Mouse (Mus musculus) splenic B cell, adult 2 months (primary cell): ENCODE data around the gene Bcam.

Experiments
- DNase-seq: peaks from one replicate; pipeline ENCODE4 v3.0.0-alpha.2; 2011; ENCODE audit warnings: low read depth, low spot score
- H3K27me3 ChIP-seq: 2 replicates; pipeline ENCODE4 v1.6.1; 2012; ENCODE audit warnings: mild to moderate bottlenecking, low read length, moderate library complexity, mixed read lengths; ENCODE audit not compliant: control insufficient read depth, poor library complexity, insufficient read depth, severe bottlenecking
- H3K36me3 ChIP-seq: 2 replicates; pipeline ENCODE4 v1.6.1; 2012; ENCODE audit warnings: mild to moderate bottlenecking, low read length, moderate library complexity, mixed read lengths; ENCODE audit not compliant: control insufficient read depth, poor library complexity, insufficient read depth, severe bottlenecking

The Bcam gene

GRCm38 (mm10) chr7:19741329-19742031 is 29.3 kb downstream of the Bcam start:
- H3K36me3 ChIP-seq = no peaks in the 10 kb centered on the region
- H3K27me3 ChIP-seq = no peaks in the 10 kb centered on the region
- no peak for DNase-seq

DNA sequence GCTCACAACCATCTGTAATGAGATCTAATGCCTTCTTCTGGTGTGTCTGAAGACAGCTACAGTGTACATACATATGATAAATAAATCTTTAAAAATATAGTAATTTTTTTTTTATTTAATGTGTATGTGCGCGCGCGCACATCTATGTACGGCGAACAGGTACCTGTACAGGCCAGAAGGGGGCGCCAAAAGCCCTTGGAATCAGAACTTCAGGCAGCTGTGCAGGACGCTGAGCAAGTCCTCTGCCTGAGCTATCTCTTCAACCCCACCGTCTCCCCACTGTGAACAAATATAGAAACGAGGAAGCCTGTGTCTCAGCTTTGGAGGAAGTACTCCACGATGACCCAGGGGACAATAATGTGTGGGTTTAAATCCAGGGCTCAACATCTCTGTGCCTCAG is 30.5 kb downstream of the Bcam start:
- no peak for DNase-seq
- no peaks in the 10 kb centered on the region for H3K27me3 ChIP-seq

DNA sequence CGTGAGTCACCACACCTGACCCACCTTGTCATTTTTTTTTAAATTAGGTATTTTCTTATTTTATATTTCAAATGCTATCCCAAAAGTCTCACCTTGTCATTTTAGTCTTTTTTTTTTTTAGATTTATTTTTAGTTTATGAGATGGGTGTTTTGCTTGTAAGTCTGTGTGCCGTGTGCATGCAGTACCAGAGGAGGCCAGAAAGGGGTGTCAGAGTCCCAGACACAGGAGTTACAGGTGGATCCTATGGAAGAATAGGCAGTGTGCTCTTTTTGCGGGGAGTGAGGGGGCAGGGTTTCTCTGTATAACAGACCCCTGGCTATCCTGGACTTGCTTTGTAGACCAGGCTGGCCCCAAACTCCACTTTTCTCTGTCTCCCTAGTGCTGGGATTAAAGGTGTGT is 32.0 kb downstream of the Bcam start:
- Histone ChIP-seq H3K36me3 (no peaks in the 10 kb centered on the region), H3K27me3 (no peaks in the 10 kb centered on the region)
- no peak for DNase-seq

More for the DNA sequence above, 30.5 kb downstream of the Bcam start:
- no peaks in the 10 kb centered on the region for H3K36me3 ChIP-seq

- no peak for DNase-seq
- Histone ChIP-seq H3K27me3 (no peaks in the 10 kb centered on the region), H3K36me3 (no peaks in the 10 kb centered on the region)
Measured at GRCm38 (mm10) chr7:19736389-19737057, 34.3 kb downstream of the Bcam start.

DNA sequence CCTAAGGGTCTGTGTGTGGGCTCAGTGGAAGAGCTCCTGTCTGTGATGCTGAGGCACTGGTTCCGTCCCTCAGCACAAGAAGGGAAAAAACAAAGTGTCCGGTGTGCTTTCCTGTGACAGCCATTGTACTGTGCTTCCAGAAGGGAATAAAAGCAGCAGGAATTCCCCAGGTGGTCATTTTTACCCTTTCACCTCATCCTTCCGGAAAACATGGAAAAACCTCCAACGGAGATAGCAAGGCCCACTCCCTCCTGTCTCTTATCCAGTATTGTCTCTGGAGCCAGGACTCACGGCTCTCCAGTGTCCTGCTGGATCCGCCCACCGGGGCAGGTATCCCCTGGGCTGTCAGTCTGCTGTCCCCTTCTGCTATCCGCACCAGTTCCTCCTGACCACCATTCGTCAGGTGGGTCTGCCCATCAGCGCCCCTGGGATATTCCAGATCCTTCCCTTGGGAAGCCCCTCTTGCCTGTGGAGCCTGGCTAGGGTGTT is 36.6 kb downstream of the Bcam start:
- no peaks in the 10 kb centered on the region for H3K27me3 ChIP-seq
- no peak for DNase-seq

GRCm38 (mm10) chr7:19726541-19726940 is 44.3 kb downstream of the Bcam start:
- DNase-seq = peak; percentile 18
- H3K36me3 ChIP-seq = no peaks in the 10 kb centered on the region
- no peaks in the 10 kb centered on the region for H3K27me3 ChIP-seq

More for the DNA sequence above, 36.6 kb downstream of the Bcam start:
- no peaks in the 10 kb centered on the region for H3K36me3 ChIP-seq

DNA sequence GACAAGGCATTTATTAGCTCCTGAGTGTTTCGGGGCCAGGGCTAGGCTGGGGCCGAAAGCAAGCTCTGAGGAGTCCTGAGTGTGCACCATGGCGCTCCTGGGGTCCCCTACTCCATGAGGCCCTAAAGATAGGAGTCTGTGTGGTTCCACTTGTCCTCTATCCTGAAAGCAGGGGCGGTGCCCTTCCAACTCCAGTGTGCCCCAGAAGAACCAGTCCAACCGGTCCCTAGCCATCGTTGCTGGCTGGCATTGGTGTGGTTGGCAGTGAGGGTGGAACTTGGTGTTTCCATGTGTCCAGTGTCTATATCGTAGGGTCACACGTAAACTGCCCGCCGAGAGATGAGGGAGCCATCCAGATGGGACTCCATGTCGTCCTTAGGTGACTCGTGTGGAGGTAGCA is 46.6 kb downstream of the Bcam start:
- H3K27me3 ChIP-seq = no peaks in the 10 kb centered on the region
- no peaks in the 10 kb centered on the region for H3K36me3 ChIP-seq
- DNase-seq = no peak

DNA sequence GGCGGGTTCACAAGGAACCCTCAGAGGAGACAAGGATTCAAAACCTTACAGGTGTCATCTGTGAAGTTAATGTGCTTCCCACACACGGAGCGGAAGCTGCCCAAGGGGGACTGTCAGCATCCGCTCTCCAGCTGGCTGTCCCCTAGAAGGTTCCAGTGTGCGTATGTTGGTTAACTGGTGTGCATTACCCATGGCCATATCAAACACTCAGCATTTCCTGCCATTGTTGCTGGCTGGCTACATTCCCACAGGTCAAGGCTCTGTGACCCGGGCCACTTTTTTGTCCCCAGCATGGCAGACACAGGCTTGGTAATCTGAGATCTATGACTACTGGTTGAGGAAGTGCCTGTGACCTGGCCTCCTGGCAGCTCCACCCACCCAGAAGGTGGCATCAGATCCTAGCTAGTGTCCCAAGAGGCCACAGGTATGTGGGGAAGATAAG is 48.0 kb downstream of the Bcam start:
- no peak for DNase-seq
- Histone ChIP-seq H3K36me3 (no peaks in the 10 kb centered on the region), H3K27me3 (no peaks in the 10 kb centered on the region)

DNA sequence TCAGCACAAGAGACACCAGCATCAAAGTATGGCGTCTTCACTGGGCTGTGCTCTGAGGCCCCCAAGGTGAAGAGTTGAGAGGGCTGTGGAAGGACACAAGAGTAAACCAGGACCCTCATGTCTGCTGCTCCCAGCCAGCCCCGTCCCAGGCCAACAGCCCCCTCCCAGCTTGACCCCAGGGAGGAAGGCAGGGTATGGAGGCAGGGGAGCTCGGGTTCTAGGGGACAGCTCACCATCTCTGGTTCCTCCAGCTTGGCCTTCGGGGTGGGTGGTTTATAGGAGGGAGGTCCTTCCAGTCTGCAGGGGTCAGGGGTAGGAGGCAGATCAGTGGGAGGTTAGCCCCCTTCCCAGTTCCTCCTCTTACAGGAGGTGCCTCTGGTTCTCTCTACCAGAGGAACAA is 51.6 kb downstream of the Bcam start:
- no peak for DNase-seq
- Histone ChIP-seq H3K36me3 (no peaks in the 10 kb centered on the region), H3K27me3 (no peaks in the 10 kb centered on the region)

DNA sequence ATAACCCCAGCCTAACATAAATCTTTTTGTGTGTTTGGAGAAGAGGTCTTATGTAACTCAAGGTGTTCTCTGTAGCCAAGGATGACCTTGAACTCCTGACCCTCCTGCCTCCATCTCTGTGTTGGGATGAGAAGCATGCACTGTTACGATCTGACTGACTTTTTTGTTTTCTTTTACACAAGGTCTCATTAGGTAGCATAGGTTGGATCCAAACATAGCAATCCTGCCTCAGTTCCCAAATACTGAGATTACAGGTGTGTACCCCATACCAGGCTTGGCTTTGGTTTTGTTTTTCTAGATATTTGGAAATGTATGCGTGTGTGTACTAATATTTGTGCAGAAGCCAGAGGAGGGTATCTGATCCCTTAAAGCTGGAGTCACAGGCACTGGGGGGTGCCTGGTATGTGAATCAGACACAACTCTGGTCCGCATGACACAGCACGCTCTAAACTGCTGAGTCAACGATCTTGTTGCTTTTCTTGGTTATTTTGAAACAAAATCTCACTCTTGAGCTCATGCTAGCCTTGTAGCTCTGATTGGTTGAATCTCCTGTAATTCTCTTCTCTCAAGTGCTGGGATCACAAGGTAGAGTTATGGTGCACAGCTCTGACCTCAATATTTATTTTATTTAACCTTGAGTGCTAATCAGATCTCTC is 52.4 kb downstream of the Bcam start:
- H3K27me3 ChIP-seq = no peaks in the 10 kb centered on the region
- no peak for DNase-seq
- H3K36me3 ChIP-seq = peaks cover 2% of the 10 kb centered on the region; the same call in 1 of the 2 replicates

DNA sequence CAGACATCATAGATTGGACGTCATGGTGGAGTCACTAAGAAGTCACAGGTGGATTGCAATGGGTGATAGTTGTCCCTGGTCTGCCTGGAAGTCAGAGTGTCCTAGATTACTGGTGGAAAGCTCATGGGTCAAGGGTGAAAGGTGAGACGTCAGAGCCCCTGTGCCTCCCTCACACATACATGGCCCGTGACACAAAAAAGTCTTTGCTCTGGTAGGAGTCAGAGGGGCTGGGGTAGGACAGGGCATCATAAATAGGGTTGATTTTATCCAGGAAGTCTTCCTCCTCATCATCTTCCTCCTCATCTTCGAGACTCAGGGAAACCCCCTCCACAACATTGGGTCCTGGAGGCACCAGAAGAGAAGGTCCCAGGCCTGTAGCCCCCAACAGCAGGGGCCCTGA is 53.5 kb downstream of the Bcam start:
- DNase-seq = no peak
- Histone ChIP-seq H3K27me3 (no peaks in the 10 kb centered on the region), H3K36me3 (peaks cover 2% of the 10 kb centered on the region; the same call in 1 of the 2 replicates)

GRCm38 (mm10) chr7:19716822-19717221 is 54.0 kb downstream of the Bcam start:
- no peak for DNase-seq
- peaks cover 2% of the 10 kb centered on the region; the same call in 1 of the 2 replicates for H3K36me3 ChIP-seq
- H3K27me3 ChIP-seq = no peaks in the 10 kb centered on the region

GRCm38 (mm10) chr7:19716055-19716682 is 54.6 kb downstream of the Bcam start:
- Histone ChIP-seq H3K36me3 (peaks cover 4% of the 10 kb centered on the region; the same call in 1 of the 2 replicates), H3K27me3 (no peaks in the 10 kb centered on the region)
- DNase-seq = no peak

DNA sequence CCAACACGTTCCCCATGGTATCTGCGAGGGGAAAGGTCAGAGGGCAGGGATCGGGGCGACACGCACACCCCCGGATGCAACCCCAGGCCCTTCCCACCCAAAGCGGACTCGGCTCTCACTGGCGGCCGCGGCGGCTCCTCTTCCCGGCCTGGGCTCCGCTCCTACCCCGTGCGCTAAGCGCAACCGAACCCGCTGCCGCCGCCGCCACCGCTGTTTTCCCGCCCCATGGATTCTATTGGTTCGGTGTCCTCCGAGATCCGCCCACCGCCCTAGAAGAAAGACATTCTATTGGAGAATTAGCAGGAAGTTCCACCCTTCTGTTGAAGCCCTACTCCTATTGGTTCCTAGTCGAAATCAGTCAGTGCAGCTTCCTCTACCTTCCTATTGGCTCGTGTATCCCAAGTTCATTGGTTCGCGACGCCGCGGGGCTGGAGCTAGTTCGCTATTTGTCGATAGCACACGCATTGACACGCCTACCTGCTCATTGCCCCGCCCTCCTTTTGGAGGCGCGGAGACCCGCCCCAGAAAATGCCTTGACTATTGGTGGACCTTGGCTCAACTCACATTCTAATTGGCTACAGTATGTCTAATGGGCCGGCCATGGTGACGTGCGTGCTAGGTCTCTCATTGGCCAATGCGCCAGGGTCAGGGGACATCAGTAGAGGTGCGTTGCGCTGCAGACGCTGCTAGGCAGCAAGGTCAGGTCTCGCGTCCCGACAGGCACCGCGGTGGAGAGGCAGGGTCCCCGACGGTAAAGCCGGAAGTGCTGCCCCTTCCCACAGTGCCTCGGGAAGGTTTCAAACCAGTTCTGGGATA is 55.4 kb downstream of the Bcam start, which contains the start of gene Tomm40:
Gene Tomm40 (minus strand): TSS at position 200 of the 816 bp plus-strand sequence.
- no peaks in the 10 kb centered on the region for H3K27me3 ChIP-seq
- H3K36me3 ChIP-seq = peaks cover 6% of the 10 kb centered on the region
- DNase-seq = peak; percentile 100
